Mouse (Mus musculus) Patski (cell line): ENCODE measurements around the gene Olfr520. TPM values are rescaled to one million over a fixed set of nuclear protein-coding genes. Genes with fewer than 3 reads are reported as not detected.
"Not testable (repeated sequence)": the region's sequence is repeated elsewhere in the genome, so short reads cannot be mapped to it uniquely, and the experiment has no call there.

Experiments used
- ATAC-seq: fragments of 100-300 bp; one replicate; pipeline ENCODE4 v1.8.0; 2021
- CTCF ChIA-PET: fragments of 350-600 bp; sonication (Branson Sonifier 250); formaldehyde crosslinking; loops from one replicate; lab custom pipeline; 2022; ENCODE audit warnings: inconsistent platforms; lab: Charles Lee
- POLR2A ChIA-PET: fragments of 350-600 bp; sonication (Branson Sonifier 250); formaldehyde crosslinking; loops from one replicate; lab custom pipeline; 2022; ENCODE audit warnings: antibody characterized with exemption, inconsistent platforms; lab: Charles Lee
- DNase-seq: peaks from one replicate; pipeline ENCODE4 v3.0.0-alpha.2; 2011; ENCODE audit warnings: low read depth, low spot score
- H3K27me3 ChIP-seq: fragments of 371-371 bp; one replicate; pipeline ENCODE4 v1.5.1; 2021
- CTCF ChIP-seq: fragments of 100-300 bp; IDR thresholded peaks from one replicate; pipeline ENCODE4 v1.5.1; 2021
- in situ Hi-C: fragments of 300-500 bp; cut with MboI; formaldehyde crosslinking; loops from 3 replicates; pipeline ENCODE4 v1.11.1; 2018; ENCODE audit warnings: low pct_unique_long_range_greater_than_20kb, mixed read lengths
- polyA plus RNA-seq: library from polyadenylated mRNA; unstranded; gene quantifications from one replicate; pipeline ENCODE4 v1.2.3, GENCODE M21; 2021

The Olfr520 gene
- polyA plus RNA-seq, 1 experiment from 2014 or later, result not detected

GRCm38 (mm10) chr7:99711166-99711565 is 18.9 kb upstream of the Olfr520 start, which contains the start of gene Slco2b1:
Slco2b1 (minus strand) TSS chr7:99711340.
- POLR2A ChIA-PET, result no interaction called here

GRCm38 (mm10) chr7:99712431-99712830 is 17.6 kb upstream of the Olfr520 start:
- POLR2A ChIA-PET, result no interaction called here
- TF ChIP-seq CTCF, result no peak
- CTCF ChIA-PET, result no interaction called here
- in situ Hi-C loops, result loop anchor here (5.0 kb wide), 1 partner anchor 95 kb away; no protein-coding TSS in a partner anchor
- H3K27me3 ChIP-seq, result peaks cover 34% of the 10 kb centered on the region
- ATAC-seq (no peak), DNase-seq (no peak)

More at GRCm38 (mm10) chr7:99711166-99711565, 18.9 kb upstream of the Olfr520 start, which contains the start of gene Slco2b1:
- no peak for DNase-seq
- in situ Hi-C loops, result loop anchor here (5.0 kb wide), 1 partner anchor 94 kb away; no protein-coding TSS in a partner anchor
- no peak for ATAC-seq
- peaks cover 29% of the 10 kb centered on the region for H3K27me3 ChIP-seq
- CTCF ChIA-PET, result interaction anchor here (1.0 kb wide), 1 partner anchor 37 kb away, joined by 3 read pairs; no protein-coding TSS in a partner anchor
- no peak for TF ChIP-seq CTCF

GRCm38 (mm10) chr7:99716536-99716935 is 13.5 kb upstream of the Olfr520 start:
- in situ Hi-C loops, result no loop called here
- DNase-seq (no peak), ATAC-seq (no peak)
- TF ChIP-seq CTCF, result no peak
- peaks cover 15% of the 10 kb centered on the region for H3K27me3 ChIP-seq
- ChIA-PET CTCF (no interaction called here), POLR2A (no interaction called here)

- ChIA-PET POLR2A (no interaction called here), CTCF (no interaction called here)
- H3K27me3 ChIP-seq, result peaks cover 7% of the 10 kb centered on the region
- DNase-seq (no peak), ATAC-seq (no peak)
- no peak for TF ChIP-seq CTCF
- in situ Hi-C loops, result no loop called here
Measured at GRCm38 (mm10) chr7:99734612-99735011, 4.5 kb downstream of the Olfr520 start.

- in situ Hi-C loops, CTCF ChIA-PET, ATAC-seq, H3K27me3 ChIP-seq, POLR2A ChIA-PET, DNase-seq: not testable (repeated sequence)
Measured at GRCm38 (mm10) chr7:99735491-99735890, 5.4 kb downstream of the Olfr520 start.

GRCm38 (mm10) chr7:99739276-99739675 is 9.2 kb downstream of the Olfr520 start:
- DNase-seq (no peak), ATAC-seq (no peak)
- in situ Hi-C loops, result no loop called here
- TF ChIP-seq CTCF, result no peak
- ChIA-PET CTCF (interaction anchor here (1.6 kb wide), 1 partner anchor 13 kb away, joined by 3 read pairs; no protein-coding TSS in a partner anchor), POLR2A (no interaction called here)
- H3K27me3 ChIP-seq, result peaks cover 16% of the 10 kb centered on the region

GRCm38 (mm10) chr7:99763207-99763606 is 33.1 kb downstream of the Olfr520 start, which contains the start of gene Olfr521:
Olfr521 (plus strand) TSS chr7:99763507.
- no peak for TF ChIP-seq CTCF
- DNase-seq (no peak), ATAC-seq (no peak)
- ChIA-PET POLR2A (no interaction called here), CTCF (no interaction called here)
- H3K27me3 ChIP-seq, result peaks cover 14% of the 10 kb centered on the region
- in situ Hi-C loops, result no loop called here

- ChIA-PET CTCF (no interaction called here), POLR2A (no interaction called here)
- in situ Hi-C loops, result no loop called here
- peaks cover 42% of the 10 kb centered on the region for H3K27me3 ChIP-seq
- no peak for DNase-seq
- TF ChIP-seq CTCF, result no peak
- no peak for ATAC-seq
Measured at GRCm38 (mm10) chr7:99781385-99781784, 51.3 kb downstream of the Olfr520 start.

GRCm38 (mm10) chr7:99781916-99782315 is 51.8 kb downstream of the Olfr520 start:
- TF ChIP-seq CTCF, result no peak
- peaks cover 36% of the 10 kb centered on the region for H3K27me3 ChIP-seq
- CTCF ChIA-PET, result no interaction called here
- ATAC-seq (no peak), DNase-seq (no peak)
- in situ Hi-C loops, result no loop called here
- POLR2A ChIA-PET, result no interaction called here

- ChIA-PET CTCF (interaction anchor here (1.2 kb wide), 1 partner anchor 64 kb away, joined by 3 read pairs; no protein-coding TSS in a partner anchor), POLR2A (no interaction called here)
- ATAC-seq (no peak), DNase-seq (no peak)
- H3K27me3 ChIP-seq, result peaks cover 34% of the 10 kb centered on the region
- no peak for TF ChIP-seq CTCF
- in situ Hi-C loops, result no loop called here
Measured at GRCm38 (mm10) chr7:99783421-99783820, 53.3 kb downstream of the Olfr520 start.

GRCm38 (mm10) chr7:99785553-99785952 is 55.5 kb downstream of the Olfr520 start:
- H3K27me3 ChIP-seq, result peaks cover 28% of the 10 kb centered on the region
- no peak for TF ChIP-seq CTCF
- DNase-seq (no peak), ATAC-seq (no peak)
- ChIA-PET CTCF (no interaction called here), POLR2A (no interaction called here)
- in situ Hi-C loops, result no loop called here

Other genes with a start within 250 kb of the Olfr520 start
- 1,216 TPM for gene Rps3, start 246.5 kb upstream of the Olfr520 start, polyA plus RNA-seq
- 11.7 TPM for gene Arrb1, start 194.8 kb upstream of the Olfr520 start, polyA plus RNA-seq
- 0.03 TPM for gene Tpbgl, start 103.2 kb upstream of the Olfr520 start, polyA plus RNA-seq
- not detected for gene Slco2b1, start 18.9 kb upstream of the Olfr520 start, polyA plus RNA-seq
- gene Olfr521, start 33.2 kb downstream of the Olfr520 start, polyA plus RNA-seq, result not detected
- 3.5 TPM for gene Neu3, start 98.1 kb downstream of the Olfr520 start, polyA plus RNA-seq
- 0.60 TPM for gene Xrra1, start 128.8 kb downstream of the Olfr520 start, polyA plus RNA-seq
- 206 TPM for gene Spcs2, start 133.2 kb downstream of the Olfr520 start, polyA plus RNA-seq